Mouse (Mus musculus): ENCODE results near the gene Atf2.
A peak's percentile ranks its signal among the peaks of the same experiment; 100 is the strongest.

The Atf2 gene

GRCm38 (mm10) chr2:73774786-73775682 lies 117.4 kb downstream of the Atf2 start, which contains the start of gene Chn1:
Gene Chn1, minus strand, starts transcription at chr2:73775346.
- DNase-seq, result peak; percentile 46

- no peak for DNase-seq
These were observed 119.5 kb downstream of the Atf2 start for GRCm38 (mm10) chr2:73772945-73773344.

GRCm38 (mm10) chr2:73768669-73769068 lies 123.8 kb downstream of the Atf2 start:
- DNase-seq, result no peak
